Mouse (Mus musculus) neural tube, embryonic 14.5 days (tissue): Measurements from ENCODE around the gene Dnah7b. TPM values are rescaled to one million over a fixed set of nuclear protein-coding genes. Genes with fewer than 3 reads are reported as not detected.
"Not testable (repeated sequence)": the region's sequence is repeated elsewhere in the genome, so short reads cannot be mapped to it uniquely, and the experiment has no call there.

Source experiments
- ATAC-seq: fragments of 200-750 bp; cut with Nextera tagmentation; 2 replicates; pipeline ENCODE4 v1.8.0; 2017; ENCODE audit warnings: low read depth, mild to moderate bottlenecking, moderate TSS enrichment, moderate library complexity
- H3K27ac ChIP-seq: fragments of 300-500 bp; sonication (generic); 2 replicates; pipeline ENCODE4 v1.5.1; 2014; ENCODE audit warnings: low read depth, mild to moderate bottlenecking, control low read depth, low read length, moderate library complexity, mixed read lengths
- H3K27me3 ChIP-seq: fragments of 300-500 bp; sonication (generic); 2 replicates; pipeline ENCODE4 v1.6.1; 2014; ENCODE audit warnings: low read length; ENCODE audit not compliant: control insufficient read depth, insufficient read depth
- H3K36me3 ChIP-seq: fragments of 300-500 bp; sonication (generic); 2 replicates; pipeline ENCODE4 v1.6.1; 2014; ENCODE audit warnings: low read length, mixed read lengths; ENCODE audit not compliant: control insufficient read depth, insufficient read depth
- H3K4me1 ChIP-seq: fragments of 300-500 bp; sonication (generic); 2 replicates; pipeline ENCODE4 v1.6.1; 2014; ENCODE audit warnings: low read length; ENCODE audit not compliant: control insufficient read depth, insufficient read depth
- H3K4me2 ChIP-seq: fragments of 300-500 bp; sonication (generic); 2 replicates; pipeline ENCODE4 v1.6.1; 2014; ENCODE audit warnings: mild to moderate bottlenecking, low read depth, low read length, control low read depth
- H3K4me3 ChIP-seq: fragments of 300-500 bp; sonication (generic); 2 replicates; pipeline ENCODE4 v1.5.1; 2014; ENCODE audit warnings: low read depth, low read length, control low read depth, mixed read lengths
- H3K9ac ChIP-seq: fragments of 300-500 bp; sonication (generic); replicated peaks from 2 replicates; pipeline ENCODE4 v1.6.1; 2014; ENCODE audit warnings: low read depth, mild to moderate bottlenecking, control low read depth, low read length, mixed read lengths
- H3K9me3 ChIP-seq: fragments of 300-500 bp; sonication (generic); 2 replicates; pipeline ENCODE4 v1.6.1; 2016; ENCODE audit warnings: low read length; ENCODE audit not compliant: control insufficient read depth
- WGBS: fragments of 180-500 bp; shearing (Covaris S2); extraction: QIAGEN DNeasy Blood & Tissue Kit; methylation state at CpG from one replicate; pipeline ENCODE4 v1.1.7; 2014; 5-methylcytosine and 5-hydroxymethylcytosine counted together
- polyA plus RNA-seq: library from polyadenylated mRNA; unstranded; fragments of >200 nt; fragmentation: Nextera tagmentation; extraction: Ambion mirVana; gene quantifications from 2 replicates; pipeline ENCODE4 v1.2.1, GENCODE M21; 2014

The Dnah7b gene
- polyA plus RNA-seq, 1 experiment from 2014 or later: 6.8 TPM

DNA sequence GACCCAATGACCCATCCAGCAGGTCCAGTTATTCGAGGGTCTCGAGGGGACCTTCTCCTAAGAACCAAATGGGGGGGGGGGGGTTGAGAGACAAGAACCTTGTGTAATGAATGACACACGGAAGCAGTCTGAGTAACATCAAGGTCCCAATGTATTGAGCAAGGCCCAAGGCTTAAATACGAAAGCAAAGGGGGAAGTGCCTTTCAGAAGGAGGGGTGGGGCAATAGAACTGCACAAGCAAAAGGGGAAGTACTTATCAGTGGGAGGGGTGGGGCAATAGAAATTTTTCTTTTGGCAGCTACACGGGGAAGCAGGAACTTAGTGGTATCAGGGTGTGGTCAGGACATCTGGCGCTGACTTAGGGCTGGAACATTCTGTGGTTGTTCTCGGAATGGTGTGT, 348.7 kb downstream of the Dnah7b start:
- WGBS: 89% methylated on average over 7 of the region's 7 CpGs
- H3K4me3 ChIP-seq, H3K36me3 ChIP-seq, H3K27me3 ChIP-seq, ATAC-seq, H3K9ac ChIP-seq, H3K4me1 ChIP-seq, H3K27ac ChIP-seq, H3K4me2 ChIP-seq, H3K9me3 ChIP-seq: not testable (repeated sequence)

DNA sequence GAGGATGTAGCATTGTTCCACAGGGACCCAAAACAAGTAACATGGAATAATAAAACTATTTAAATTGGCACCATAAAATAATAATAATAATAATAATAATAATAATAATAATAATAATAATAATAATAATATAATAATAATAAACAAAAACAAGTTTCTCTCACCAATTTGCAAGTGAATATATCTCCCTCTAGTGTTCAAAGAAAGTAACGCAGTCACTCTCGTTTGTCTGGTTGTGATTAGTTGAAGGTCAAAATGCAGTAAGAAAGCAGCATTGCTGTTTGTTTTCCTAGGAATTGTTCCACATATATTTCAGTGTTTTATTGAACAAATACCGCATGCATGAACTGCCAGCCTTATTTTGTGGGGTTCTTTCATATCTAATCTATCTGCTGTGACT, 350.8 kb downstream of the Dnah7b start:
- H3K36me3 ChIP-seq, H3K9ac ChIP-seq, H3K9me3 ChIP-seq, H3K27ac ChIP-seq, H3K4me2 ChIP-seq, ATAC-seq, H3K4me3 ChIP-seq, H3K4me1 ChIP-seq, H3K27me3 ChIP-seq: not testable (repeated sequence)
- WGBS: 27% methylated on average over 3 of the region's 3 CpGs

DNA sequence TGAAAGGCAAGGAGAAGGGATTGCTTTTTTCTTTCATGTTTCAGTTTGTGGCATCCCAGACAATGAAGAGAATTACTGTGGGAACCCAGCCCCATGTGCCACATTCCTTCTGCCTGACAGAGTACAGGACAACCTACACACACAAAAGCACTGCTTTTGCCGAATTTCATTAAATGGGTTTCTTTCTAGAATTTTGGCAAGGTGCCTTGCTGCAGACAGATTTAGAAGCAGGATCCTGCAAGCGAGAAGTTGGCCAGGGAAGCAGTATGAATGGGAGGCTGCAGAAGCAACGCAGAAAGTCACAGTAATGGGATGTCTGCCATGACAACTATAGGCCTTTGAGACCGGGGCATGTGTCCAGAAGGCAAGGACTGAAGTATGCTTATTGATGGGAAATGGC, 352.9 kb downstream of the Dnah7b start:
- H3K9me3 ChIP-seq, H3K4me2 ChIP-seq, H3K4me3 ChIP-seq, H3K4me1 ChIP-seq, H3K9ac ChIP-seq, H3K36me3 ChIP-seq, H3K27me3 ChIP-seq, H3K27ac ChIP-seq: not testable (repeated sequence)
- 41% methylated on average over 3 of the region's 4 CpGs for WGBS
- peak; percentile 88 for ATAC-seq

Other genes with a start within 250 kb of the Dnah7b start
- not detected in 2 replicates for gene Gm5269, start 176.0 kb upstream of the Dnah7b start, polyA plus RNA-seq
- gene Slc40a1, start 139.8 kb upstream of the Dnah7b start, polyA plus RNA-seq: 26.6 and 42.2 TPM in 2 replicates